Mouse (Mus musculus): ENCODE data around the gene Clcn7. TPM values are rescaled to one million over a fixed set of nuclear protein-coding genes. Genes with fewer than 3 reads are reported as not detected.
A peak's percentile ranks its signal among the peaks of the same experiment; 100 is the strongest.

Gene Clcn7
- polyA plus RNA-seq, 1 experiment from 2014 or later, result 26.5 TPM

- no peak overlapping the region for H3K4me3 ChIP-seq
- peaks cover 23% of the 10 kb centered on the region for H3K36me3 ChIP-seq
- H3K4me1 ChIP-seq, result peaks cover 10% of the 10 kb centered on the region
- WGBS, result 100% methylated on average over 1 of the region's 1 CpGs
- H3K27me3 ChIP-seq (ENCODE audit: low read depth, poor library complexity, severe bottlenecking), result no peaks in the 10 kb centered on the region
- no peaks in the 10 kb centered on the region for H3K9me3 ChIP-seq (replicated peaks)
- no peak for DNase-seq (ENCODE audit: low spot score)
- no peak overlapping the region for H3K27ac ChIP-seq
Measured at GRCm38 (mm10) chr17:25138803-25139202, 5.6 kb downstream of the Clcn7 start.

GRCm38 (mm10) chr17:25139960-25140359 lies 6.8 kb downstream of the Clcn7 start:
- Histone ChIP-seq H3K27ac (no peak overlapping the region), H3K27me3 (ENCODE audit: low read depth, poor library complexity, severe bottlenecking) (no peaks in the 10 kb centered on the region), H3K36me3 (peaks cover 35% of the 10 kb centered on the region), H3K4me1 (no peaks in the 10 kb centered on the region), H3K4me3 (no peak overlapping the region), H3K9me3 (replicated peaks) (no peaks in the 10 kb centered on the region)
- DNase-seq (ENCODE audit: low spot score), result no peak
- WGBS, result 72% methylated on average over 4 of the region's 4 CpGs

- H3K27ac ChIP-seq, result no peak within 1 kb of the TSS
- no peak for DNase-seq (ENCODE audit: low spot score)
- H3K4me1 ChIP-seq, result 0 out of 2 replicates have a peak, but pooled peaks cover 3% of the 10 kb centered on the region
- H3K9me3 ChIP-seq (replicated peaks), result no peaks in the 10 kb centered on the region
- peaks cover 43% of the 10 kb centered on the region for H3K36me3 ChIP-seq
- no peak within 1 kb of the TSS for H3K4me3 ChIP-seq
- no peaks in the 10 kb centered on the region for H3K27me3 ChIP-seq (ENCODE audit: low read depth, poor library complexity, severe bottlenecking)
- 83% methylated on average over 1 of the region's 1 CpGs for WGBS
Measured at GRCm38 (mm10) chr17:25162161-25162560, 29.0 kb downstream of the Clcn7 start, which contains the start of gene Ccdc154. Ccdc154 (plus strand) TSS chr17:25162461.

- H3K27ac ChIP-seq, result no peak overlapping the region
- H3K27me3 ChIP-seq (ENCODE audit: low read depth, poor library complexity, severe bottlenecking), result no peaks in the 10 kb centered on the region
- 0 out of 2 replicates have a peak, but pooled peaks cover 3% of the 10 kb centered on the region for H3K4me1 ChIP-seq
- no peaks in the 10 kb centered on the region for H3K9me3 ChIP-seq (replicated peaks)
- DNase-seq (ENCODE audit: low spot score), result no peak
- no peak overlapping the region for H3K4me3 ChIP-seq
- H3K36me3 ChIP-seq, result peaks cover 32% of the 10 kb centered on the region
- 79% methylated on average over 7 of the region's 7 CpGs for WGBS
Measured at GRCm38 (mm10) chr17:25163387-25163786, 30.2 kb downstream of the Clcn7 start.

- no peak for DNase-seq (ENCODE audit: low spot score)
- H3K4me1 ChIP-seq, result 0 out of 2 replicates have a peak, but pooled peaks cover 3% of the 10 kb centered on the region
- no peaks in the 10 kb centered on the region for H3K27me3 ChIP-seq (ENCODE audit: low read depth, poor library complexity, severe bottlenecking)
- H3K36me3 ChIP-seq, result peaks cover 23% of the 10 kb centered on the region
- no peak overlapping the region for H3K4me3 ChIP-seq
- 88% methylated on average over 3 of the region's 3 CpGs for WGBS
- no peaks in the 10 kb centered on the region for H3K9me3 ChIP-seq (replicated peaks)
- no peak overlapping the region for H3K27ac ChIP-seq
Measured at GRCm38 (mm10) chr17:25164770-25165169, 31.6 kb downstream of the Clcn7 start.

- H3K4me1 ChIP-seq, result 0 out of 2 replicates have a peak, but pooled peaks cover 3% of the 10 kb centered on the region
- peaks cover 9% of the 10 kb centered on the region for H3K36me3 ChIP-seq
- H3K9me3 ChIP-seq (replicated peaks), result no peaks in the 10 kb centered on the region
- 54% methylated on average over 6 of the region's 6 CpGs for WGBS
- no peak for DNase-seq (ENCODE audit: low spot score)
- no peak overlapping the region for H3K27ac ChIP-seq
- no peak overlapping the region for H3K4me3 ChIP-seq
- H3K27me3 ChIP-seq (ENCODE audit: low read depth, poor library complexity, severe bottlenecking), result no peaks in the 10 kb centered on the region
Measured at GRCm38 (mm10) chr17:25165970-25166671, 32.9 kb downstream of the Clcn7 start.

GRCm38 (mm10) chr17:25169706-25170105 lies 36.5 kb downstream of the Clcn7 start:
- no peak overlapping the region for H3K27ac ChIP-seq
- no peaks in the 10 kb centered on the region for H3K4me1 ChIP-seq
- H3K36me3 ChIP-seq, result no peaks in the 10 kb centered on the region
- no peaks in the 10 kb centered on the region for H3K9me3 ChIP-seq (replicated peaks)
- 91% methylated on average over 2 of the region's 2 CpGs for WGBS
- H3K4me3 ChIP-seq, result no peak overlapping the region
- no peaks in the 10 kb centered on the region for H3K27me3 ChIP-seq (ENCODE audit: low read depth, poor library complexity, severe bottlenecking)
- DNase-seq (ENCODE audit: low spot score), result no peak

- WGBS, result 76% methylated on average over 3 of the region's 3 CpGs
- no peak for DNase-seq (ENCODE audit: low spot score)
- no peak overlapping the region for H3K4me3 ChIP-seq
- H3K36me3 ChIP-seq, result no peaks in the 10 kb centered on the region
- no peak overlapping the region for H3K27ac ChIP-seq
- no peaks in the 10 kb centered on the region for H3K27me3 ChIP-seq (ENCODE audit: low read depth, poor library complexity, severe bottlenecking)
- H3K9me3 ChIP-seq (replicated peaks), result no peaks in the 10 kb centered on the region
- H3K4me1 ChIP-seq, result 0 out of 2 replicates have a peak, but pooled peaks cover 2% of the 10 kb centered on the region
Measured at GRCm38 (mm10) chr17:25172558-25172957, 39.4 kb downstream of the Clcn7 start.

- Histone ChIP-seq H3K27ac (no peak within 1 kb of the TSS), H3K36me3 (no peaks in the 10 kb centered on the region), H3K4me3 (no peak within 1 kb of the TSS), H3K27me3 (ENCODE audit: low read depth, poor library complexity, severe bottlenecking) (no peaks in the 10 kb centered on the region), H3K4me1 (0 out of 2 replicates have a peak, but pooled peaks cover 2% of the 10 kb centered on the region), H3K9me3 (replicated peaks) (no peaks in the 10 kb centered on the region)
- WGBS, result 78% methylated on average over 9 of the region's 9 CpGs
- DNase-seq (ENCODE audit: low spot score), result no peak
Measured at GRCm38 (mm10) chr17:25175411-25175810, 42.2 kb downstream of the Clcn7 start, which contains the start of gene Gm38655. Gm38655 (minus strand) TSS chr17:25175471.

GRCm38 (mm10) chr17:25183232-25183631 lies 50.0 kb downstream of the Clcn7 start:
- no peak for DNase-seq (ENCODE audit: low spot score)
- Histone ChIP-seq H3K9me3 (replicated peaks) (no peaks in the 10 kb centered on the region), H3K27me3 (ENCODE audit: low read depth, poor library complexity, severe bottlenecking) (0 out of 2 replicates have a peak, but pooled peaks cover 7% of the 10 kb centered on the region), H3K27ac (no peak overlapping the region), H3K36me3 (peaks cover 6% of the 10 kb centered on the region; the same call in 1 of the 2 replicates), H3K4me1 (peaks cover 26% of the 10 kb centered on the region), H3K4me3 (peak overlapping the region; percentile 78)

- H3K9me3 ChIP-seq (replicated peaks), result no peaks in the 10 kb centered on the region
- H3K4me1 ChIP-seq, result peaks cover 29% of the 10 kb centered on the region
- H3K27ac ChIP-seq, result peak within 1 kb of the TSS; percentile 91
- H3K36me3 ChIP-seq, result peaks cover 6% of the 10 kb centered on the region; the same call in 1 of the 2 replicates
- H3K27me3 ChIP-seq (ENCODE audit: low read depth, poor library complexity, severe bottlenecking), result 0 out of 2 replicates have a peak, but pooled peaks cover 7% of the 10 kb centered on the region
- peak within 1 kb of the TSS; percentile 78 for H3K4me3 ChIP-seq
- WGBS, result under 1% methylated on average over 50 of the region's 50 CpGs
- peak; percentile 100 for DNase-seq (ENCODE audit: low spot score)
Measured at GRCm38 (mm10) chr17:25184129-25184691, 51.0 kb downstream of the Clcn7 start, which contains the start of gene BC003965. BC003965 (plus strand) TSS chr17:25184554.

- peak overlapping the region; percentile 78 for H3K4me3 ChIP-seq
- H3K27me3 ChIP-seq (ENCODE audit: low read depth, poor library complexity, severe bottlenecking), result 0 out of 2 replicates have a peak, but pooled peaks cover 7% of the 10 kb centered on the region
- H3K4me1 ChIP-seq, result peaks cover 36% of the 10 kb centered on the region
- H3K36me3 ChIP-seq, result peaks cover 6% of the 10 kb centered on the region; the same call in 1 of the 2 replicates
- H3K27ac ChIP-seq, result peak overlapping the region; percentile 91
- DNase-seq (ENCODE audit: low spot score), result no peak
- 8% methylated on average over 17 of the region's 17 CpGs for WGBS
- no peaks in the 10 kb centered on the region for H3K9me3 ChIP-seq (replicated peaks)
Measured at GRCm38 (mm10) chr17:25184961-25185360, 51.8 kb downstream of the Clcn7 start.

- Histone ChIP-seq H3K9me3 (replicated peaks) (no peaks in the 10 kb centered on the region), H3K27me3 (ENCODE audit: low read depth, poor library complexity, severe bottlenecking) (no peaks in the 10 kb centered on the region), H3K27ac (peak overlapping the region; percentile 92), H3K4me1 (peaks cover 37% of the 10 kb centered on the region), H3K4me3 (peak overlapping the region; percentile 91), H3K36me3 (peaks cover 28% of the 10 kb centered on the region)
- WGBS, result 6% methylated on average over 11 of the region's 11 CpGs
- DNase-seq (ENCODE audit: low spot score), result peak; percentile 41
Measured at GRCm38 (mm10) chr17:25187784-25188149, 54.6 kb downstream of the Clcn7 start.
